Mouse (Mus musculus) heart, adult 2 months (tissue): ENCODE results near the gene Tent5c.

ENCODE experiments used
- CTCF ChIP-seq: fragments of 200-600 bp; IDR thresholded peaks from 2 replicates; pipeline ENCODE4 v1.8.1; 2022; ENCODE audit warnings: antibody characterized with exemption, mild to moderate bottlenecking, moderate library complexity
- EP300 ChIP-seq: fragments of 200-500 bp; IDR thresholded peaks from 2 replicates; pipeline ENCODE4 v1.6.1; 2011; ENCODE audit warnings: low read depth, low read length, control low read depth; ENCODE audit not compliant: insufficient read depth
- POLR2A ChIP-seq: fragments of 200-500 bp; IDR thresholded peaks from 2 replicates; pipeline ENCODE4 v1.6.1; 2011; ENCODE audit warnings: mild to moderate bottlenecking, low read depth, low read length, control low read depth; ENCODE audit not compliant: insufficient read depth

DNA sequence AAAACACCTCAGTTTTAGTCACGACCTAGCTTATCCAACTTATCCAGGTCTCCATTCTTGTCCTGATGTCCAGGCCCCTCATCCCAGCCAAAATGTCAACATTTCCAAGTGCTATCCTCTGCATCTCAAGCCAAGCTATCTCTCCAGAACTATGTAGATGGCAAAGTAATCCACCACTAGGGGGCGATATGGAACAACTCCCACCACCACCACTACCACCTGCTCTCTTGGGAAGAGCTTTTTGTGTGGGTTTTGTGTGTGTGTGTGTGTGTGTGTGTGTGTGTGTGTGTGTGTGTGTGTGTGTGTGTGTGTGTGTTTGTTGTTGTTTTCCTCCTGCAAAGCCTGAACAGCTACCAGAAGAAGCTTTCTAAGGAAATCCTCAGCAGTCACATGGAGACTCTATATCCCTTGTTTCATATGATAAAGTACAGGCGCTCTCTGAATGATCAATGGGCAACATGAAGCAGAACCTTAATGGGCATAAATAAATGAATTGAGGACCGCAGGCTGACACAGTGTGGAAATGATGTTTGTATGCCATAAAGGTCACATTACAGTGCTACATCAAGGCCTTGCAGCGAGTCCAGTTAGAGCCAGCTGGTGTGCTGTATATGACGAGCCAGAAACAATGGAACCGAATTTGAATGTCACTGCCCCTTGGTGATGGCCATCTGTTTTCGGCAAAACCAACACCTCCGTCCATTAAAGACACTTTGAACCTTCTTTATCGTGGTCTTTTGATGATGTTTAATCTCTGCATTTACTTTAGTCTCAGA lies 66.5 kb downstream of the Tent5c start:
- TF ChIP-seq POLR2A (no peak), CTCF (peak; percentile 70), EP300 (no peak)
